Mouse (Mus musculus): ENCODE results near the gene Rundc3a.

Rundc3a gene

GRCm38 (mm10) chr11:102432896-102433295, 39.7 kb downstream of the Rundc3a start:
- peak in 1 of 2 experiments; percentile 31 for DNase-seq (ENCODE audit: low spot score in 2 of 2)

GRCm38 (mm10) chr11:102433866-102434265, 40.7 kb downstream of the Rundc3a start:
- DNase-seq (ENCODE audit: low spot score in 2 of 2) = no peak

GRCm38 (mm10) chr11:102434406-102434805, 41.2 kb downstream of the Rundc3a start:
- peak; percentile 94 to 96 for DNase-seq (ENCODE audit: low spot score in 2 of 2)

- peak in 1 of 2 experiments; percentile 17 for DNase-seq (ENCODE audit: low spot score in 2 of 2)
These were observed 41.9 kb downstream of the Rundc3a start for GRCm38 (mm10) chr11:102434816-102435705.

GRCm38 (mm10) chr11:102435754-102436470, 42.7 kb downstream of the Rundc3a start:
- DNase-seq (ENCODE audit: low spot score in 2 of 2) = peak in 1 of 2 experiments; percentile 21

- DNase-seq (ENCODE audit: low spot score in 2 of 2) = peak in 1 of 2 experiments; percentile 29
These were observed 43.2 kb downstream of the Rundc3a start for GRCm38 (mm10) chr11:102436471-102436790.

GRCm38 (mm10) chr11:102437120-102438061, 44.2 kb downstream of the Rundc3a start:
- peak; percentile 66 to 76 for DNase-seq (ENCODE audit: low spot score in 2 of 2)

GRCm38 (mm10) chr11:102438212-102439092, 45.2 kb downstream of the Rundc3a start:
- peak; percentile 83 to 84 for DNase-seq (ENCODE audit: low spot score in 2 of 2)

GRCm38 (mm10) chr11:102439093-102440082, 46.2 kb downstream of the Rundc3a start:
- DNase-seq (ENCODE audit: low spot score in 2 of 2) = no peak

GRCm38 (mm10) chr11:102440255-102440654, 47.1 kb downstream of the Rundc3a start:
- no peak for DNase-seq (ENCODE audit: low spot score in 2 of 2)

- no peak for DNase-seq (ENCODE audit: low spot score in 2 of 2)
These were observed 48.2 kb downstream of the Rundc3a start for GRCm38 (mm10) chr11:102441434-102441833.

- no peak for DNase-seq (ENCODE audit: low spot score in 2 of 2)
These were observed 48.9 kb downstream of the Rundc3a start for GRCm38 (mm10) chr11:102442089-102442488.

GRCm38 (mm10) chr11:102443740-102444139, 50.5 kb downstream of the Rundc3a start:
- no peak for DNase-seq (ENCODE audit: low spot score in 2 of 2)

GRCm38 (mm10) chr11:102444321-102444720, 51.1 kb downstream of the Rundc3a start:
- no peak for DNase-seq (ENCODE audit: low spot score in 2 of 2)

- no peak for DNase-seq (ENCODE audit: low spot score in 2 of 2)
These were observed 51.6 kb downstream of the Rundc3a start for GRCm38 (mm10) chr11:102444781-102445180.

GRCm38 (mm10) chr11:102445264-102445890, 52.2 kb downstream of the Rundc3a start:
- DNase-seq (ENCODE audit: low spot score in 2 of 2) = peak; percentile 40 to 56

GRCm38 (mm10) chr11:102445891-102446361, 52.7 kb downstream of the Rundc3a start:
- peak in 1 of 2 experiments; percentile 33 for DNase-seq (ENCODE audit: low spot score in 2 of 2)

- peak in 1 of 2 experiments; percentile 40 for DNase-seq (ENCODE audit: low spot score in 2 of 2)
These were observed 53.6 kb downstream of the Rundc3a start for GRCm38 (mm10) chr11:102446581-102447461.
